Mouse (Mus musculus) lung, postnatal 36 days (tissue): ENCODE data around the gene Mosmo.
"Not testable (repeated sequence)": the region's sequence is repeated elsewhere in the genome, so short reads cannot be mapped to it uniquely, and the experiment has no call there.

Experiments
- DNase-seq: peaks from one replicate; pipeline ENCODE4 v3.0.0; 2022; ENCODE audit warnings: mixed read lengths

Gene Mosmo

GRCm38 (mm10) chr7:120712071-120712470, 34.7 kb downstream of the Mosmo start:
- DNase-seq: no peak

DNA sequence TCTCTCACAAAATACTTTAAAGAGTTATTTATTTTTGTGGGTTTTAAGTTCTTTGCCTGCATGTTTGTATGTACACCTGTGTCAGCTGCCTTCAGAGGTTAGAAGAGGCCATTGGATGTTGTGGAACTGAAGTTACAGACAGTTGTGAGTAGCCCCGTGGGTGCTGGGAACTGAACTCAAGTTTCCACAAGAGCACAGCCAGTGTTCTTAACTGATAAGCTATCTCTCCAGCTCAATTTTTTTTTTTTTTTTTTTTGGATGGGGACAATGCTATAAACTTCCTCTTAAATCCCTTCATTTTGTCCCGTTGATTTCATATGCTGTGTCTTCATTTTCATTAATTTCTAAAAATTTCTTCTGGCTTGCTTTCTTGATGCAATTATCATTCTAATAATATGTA, 35.8 kb downstream of the Mosmo start:
- DNase-seq: no peak

DNA sequence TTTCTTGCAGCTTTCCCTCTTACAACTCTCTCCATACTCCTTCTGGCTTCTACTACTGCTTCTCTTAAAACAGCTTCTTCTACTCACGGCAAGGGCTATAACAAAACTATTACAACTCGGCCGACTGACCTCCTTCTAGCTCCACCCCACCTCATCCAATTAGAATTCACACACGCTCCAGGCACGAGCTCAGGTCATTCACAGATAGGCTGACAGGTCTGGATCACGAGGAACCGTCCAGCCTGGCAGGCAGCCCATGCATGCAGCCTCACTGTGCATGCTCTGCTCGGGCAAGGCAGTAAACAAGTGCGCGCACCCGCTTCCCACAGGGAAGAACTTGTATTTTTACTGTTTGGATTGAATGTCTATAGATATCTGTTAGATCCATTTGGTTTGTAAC, 36.5 kb downstream of the Mosmo start:
- DNase-seq: not testable (repeated sequence)

DNA sequence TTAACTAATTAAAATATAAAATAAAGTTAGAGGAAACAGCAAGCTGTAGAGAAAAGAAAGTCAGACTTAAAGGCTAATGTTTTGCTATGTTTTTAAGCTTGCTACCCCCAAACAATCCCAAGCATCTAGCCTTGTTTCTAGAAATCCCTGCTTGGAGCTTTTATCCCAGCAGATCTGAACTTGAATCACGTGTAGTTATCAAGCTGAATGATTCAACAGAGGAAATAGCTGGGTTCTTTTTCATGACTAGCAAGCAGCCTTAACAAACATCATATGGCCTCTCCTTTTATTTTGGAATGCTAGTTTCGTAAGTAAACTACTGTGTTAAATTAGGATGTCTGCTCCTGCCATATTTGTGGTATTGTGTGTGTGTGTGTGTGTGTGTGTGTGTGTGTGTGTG, 39.8 kb downstream of the Mosmo start:
- DNase-seq: no peak

DNA sequence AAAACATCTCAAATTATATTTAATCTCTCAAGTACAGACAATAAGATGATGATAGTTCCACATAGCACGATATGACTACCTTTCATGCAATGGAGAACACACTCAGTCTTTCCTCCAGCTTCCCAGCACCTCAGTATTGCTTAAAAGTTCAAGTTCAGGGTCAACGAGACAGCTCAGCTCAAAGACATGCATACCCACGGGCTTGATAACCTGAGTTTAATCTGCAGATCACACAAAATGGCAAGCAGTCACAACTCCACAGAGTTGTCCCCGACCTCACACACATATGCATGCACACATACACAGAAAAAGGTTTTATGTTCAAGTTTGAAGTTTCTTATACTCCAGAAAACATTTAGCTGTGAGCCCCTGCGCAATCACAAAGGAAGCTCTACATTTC, 43.6 kb downstream of the Mosmo start:
- DNase-seq: no peak

DNA sequence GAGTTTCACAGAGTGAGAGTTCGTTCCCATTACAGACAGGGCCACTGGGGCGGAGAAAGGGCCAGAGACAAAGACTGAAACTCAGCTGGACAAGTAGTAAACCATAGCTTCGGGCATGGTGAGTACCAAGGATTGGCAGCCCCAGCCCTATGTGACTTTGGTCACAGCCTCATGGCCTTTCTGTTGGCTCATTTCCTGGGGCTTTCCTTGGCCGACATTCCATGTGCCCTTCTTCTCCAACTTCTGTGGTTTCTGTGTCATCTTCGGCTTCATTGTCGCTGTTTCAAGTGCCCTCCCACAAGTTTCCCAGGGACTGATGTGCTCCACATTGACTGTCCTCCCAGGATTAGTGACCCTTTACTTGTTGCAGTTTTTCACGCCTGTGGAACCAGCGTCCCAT, 44.0 kb downstream of the Mosmo start:
- no peak for DNase-seq

DNA sequence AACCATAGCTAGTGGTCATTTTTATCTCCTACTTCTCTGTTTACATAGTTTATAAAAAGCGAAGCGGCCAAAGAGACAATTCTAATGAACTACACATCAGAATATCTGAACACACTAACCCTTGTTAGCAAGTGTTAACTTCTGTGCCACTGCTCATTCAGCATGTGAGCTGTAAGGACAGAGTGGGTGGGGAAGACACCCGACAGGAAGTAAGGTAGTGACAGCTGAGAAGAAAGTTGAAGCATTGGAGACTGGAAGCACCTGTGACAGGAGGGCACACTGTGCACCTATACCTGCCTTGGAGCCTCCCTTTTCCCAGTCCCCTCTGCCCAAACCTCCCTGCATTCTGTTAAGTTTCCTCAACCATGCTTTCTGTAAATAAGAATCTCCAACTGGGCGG, 44.6 kb downstream of the Mosmo start:
- no peak for DNase-seq

DNA sequence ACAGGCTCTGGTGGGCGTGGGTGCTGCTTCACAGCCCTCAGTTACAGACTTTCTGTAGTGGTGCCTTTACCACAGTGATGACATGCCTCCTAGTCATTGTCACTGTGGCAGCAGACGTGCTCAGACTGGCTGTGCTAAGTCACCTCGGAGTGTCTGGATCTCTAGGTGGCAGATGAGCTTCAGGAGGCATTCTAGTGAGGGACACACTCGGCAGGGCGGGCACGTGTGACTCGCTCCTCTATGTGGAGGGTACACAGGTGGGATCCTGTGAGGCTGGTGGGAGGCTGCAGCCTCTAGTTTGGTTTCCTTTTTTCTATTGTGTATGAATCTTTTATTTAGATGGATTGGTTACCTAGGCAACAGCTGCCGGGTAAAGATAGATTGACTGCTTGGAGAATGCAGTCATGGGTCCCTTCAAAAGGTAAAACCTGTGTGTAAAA, 45.4 kb downstream of the Mosmo start:
- DNase-seq: no peak

GRCm38 (mm10) chr7:120727581-120727980, 50.2 kb downstream of the Mosmo start:
- DNase-seq: peak; percentile 80

- peak; percentile 37 for DNase-seq
Observed at GRCm38 (mm10) chr7:120729635-120730034, 52.2 kb downstream of the Mosmo start.

GRCm38 (mm10) chr7:120732906-120733305, 55.5 kb downstream of the Mosmo start:
- no peak for DNase-seq

GRCm38 (mm10) chr7:120739018-120739417, 61.6 kb downstream of the Mosmo start, which contains the start of gene Vwa3a:
Vwa3a (plus strand) TSS chr7:120739318.
- no peak for DNase-seq

- DNase-seq: no peak
Observed at GRCm38 (mm10) chr7:120739558-120740101, 62.2 kb downstream of the Mosmo start.

- no peak for DNase-seq
Observed at GRCm38 (mm10) chr7:120743366-120744351, 66.2 kb downstream of the Mosmo start.

DNA sequence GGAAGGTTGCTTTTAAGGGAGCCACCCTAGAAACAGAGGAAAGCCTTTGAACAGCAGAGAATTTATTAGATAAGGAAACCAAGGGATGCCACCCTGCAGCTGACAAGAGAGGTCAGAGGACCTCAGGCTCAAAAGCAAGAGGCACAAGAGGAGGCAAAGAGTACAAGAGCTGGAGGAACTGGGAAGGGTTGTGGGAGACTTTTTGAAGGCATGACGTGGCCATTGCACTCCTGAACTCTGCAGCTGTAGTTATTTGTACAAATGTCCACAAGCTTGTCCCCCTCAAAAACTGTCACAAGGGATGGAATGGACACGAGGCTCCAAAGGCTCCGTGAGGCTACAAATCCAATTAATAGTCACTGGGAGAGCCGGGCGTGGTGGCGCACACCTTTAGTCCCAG, 67.2 kb downstream of the Mosmo start:
- no peak for DNase-seq

DNA sequence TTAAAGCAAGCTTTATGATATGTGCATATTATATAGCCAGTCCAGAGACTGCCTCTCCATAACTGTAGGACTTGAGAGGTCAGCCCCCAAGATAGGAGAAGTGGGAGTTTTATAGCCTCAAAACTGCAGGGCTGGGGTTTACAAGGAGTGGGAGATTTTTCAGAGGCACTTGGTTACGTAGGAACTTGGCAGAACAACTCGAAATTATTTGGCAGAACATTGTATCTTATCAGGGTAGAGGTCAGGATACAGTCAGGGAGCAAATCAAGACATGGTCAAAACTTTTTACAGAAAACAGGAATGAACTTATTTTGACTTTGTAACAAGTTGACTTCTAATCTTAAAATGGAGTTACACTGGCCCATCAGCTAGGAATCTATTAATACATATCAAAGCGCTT, 68.6 kb downstream of the Mosmo start:
- DNase-seq: peak; percentile 62

- no peak for DNase-seq
Observed at GRCm38 (mm10) chr7:120746821-120747220, 69.4 kb downstream of the Mosmo start.

GRCm38 (mm10) chr7:120748478-120748877, 71.1 kb downstream of the Mosmo start:
- no peak for DNase-seq

DNA sequence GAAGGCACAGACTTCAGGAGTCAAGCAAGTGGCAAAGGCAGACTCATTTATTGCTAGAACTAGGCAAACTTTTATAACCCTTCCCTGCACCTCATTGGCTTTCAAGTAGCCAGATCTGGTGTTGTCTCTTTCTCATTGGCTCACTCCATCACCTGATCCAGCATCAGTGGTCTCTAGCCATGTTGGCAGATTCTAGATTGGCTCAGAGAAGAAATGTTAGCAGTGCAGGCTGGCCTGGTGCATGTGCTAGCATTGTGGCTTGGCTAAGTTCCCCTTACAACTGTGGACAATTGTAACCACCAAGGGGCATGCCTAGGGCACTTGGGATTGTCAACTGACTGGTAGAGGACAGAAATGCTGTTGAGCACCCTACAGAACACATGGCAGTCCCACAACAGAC, 73.9 kb downstream of the Mosmo start:
- no peak for DNase-seq

- DNase-seq: no peak
Observed at GRCm38 (mm10) chr7:120751906-120752305, 74.5 kb downstream of the Mosmo start.

- peak; percentile 88 for DNase-seq
Observed at GRCm38 (mm10) chr7:120754671-120755070, 77.3 kb downstream of the Mosmo start.

- DNase-seq: no peak
Observed at GRCm38 (mm10) chr7:120767369-120767768, 90.0 kb downstream of the Mosmo start.

GRCm38 (mm10) chr7:120771389-120771788, 94.0 kb downstream of the Mosmo start:
- DNase-seq: no peak

DNA sequence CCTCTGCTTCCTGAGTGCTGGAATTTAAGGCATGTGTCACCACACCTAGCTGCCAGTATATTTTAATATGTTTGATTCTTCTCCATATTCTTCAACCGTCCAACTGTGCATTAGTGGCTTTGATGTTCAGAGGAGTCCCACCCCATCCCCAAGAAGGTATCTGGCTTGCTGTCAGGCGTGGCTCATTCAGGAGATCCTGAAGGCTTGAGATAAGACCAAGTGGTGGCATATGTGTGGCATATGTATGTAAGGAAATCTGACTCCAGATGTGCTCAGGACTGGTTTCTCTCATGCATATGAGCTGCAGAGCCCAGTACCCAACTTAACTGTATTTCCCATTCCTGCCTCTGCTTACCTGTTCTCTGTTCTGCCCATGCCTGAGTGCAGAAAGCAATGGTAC, 100.6 kb downstream of the Mosmo start:
- no peak for DNase-seq
